Mouse (Mus musculus) testis, adult 2 months (tissue): ENCODE results near the gene Gm7970. TPM values are rescaled to one million over a fixed set of nuclear protein-coding genes. Genes with fewer than 3 reads are reported as not detected.
"Not testable (repeated sequence)": the region's sequence is repeated elsewhere in the genome, so short reads cannot be mapped to it uniquely, and the experiment has no call there.

Source experiments
- H3K27ac ChIP-seq: fragments of 200-500 bp; 2 replicates; pipeline ENCODE4 v1.5.1; 2012; ENCODE audit warnings: low read depth, low read length; ENCODE audit not compliant: control insufficient read depth, insufficient read depth
- H3K27me3 ChIP-seq: fragments of 200-500 bp; 2 replicates; pipeline ENCODE4 v1.6.1; 2012; ENCODE audit warnings: mild to moderate bottlenecking, low read length, moderate library complexity; ENCODE audit not compliant: control insufficient read depth, insufficient read depth
- H3K36me3 ChIP-seq: fragments of 200-500 bp; 2 replicates; pipeline ENCODE4 v1.6.1; 2012; ENCODE audit warnings: mild to moderate bottlenecking, low read length; ENCODE audit not compliant: control insufficient read depth, insufficient read depth
- H3K4me1 ChIP-seq: fragments of 200-500 bp; 2 replicates; pipeline ENCODE4 v1.6.1; 2012; ENCODE audit warnings: low read length; ENCODE audit not compliant: control insufficient read depth, insufficient read depth
- H3K4me3 ChIP-seq: fragments of 200-500 bp; 2 replicates; pipeline ENCODE4 v1.5.1; 2012; ENCODE audit warnings: low read depth, mild to moderate bottlenecking, low read length, moderate library complexity, mixed read lengths; ENCODE audit not compliant: control insufficient read depth
- polyA plus RNA-seq: library from polyadenylated mRNA; depleted of rRNA; stranded (reverse); fragments of >200 nt; gene quantifications from 2 replicates; pipeline ENCODE4 v1.2.3, GENCODE M21; 2012; rRNA removed

The Gm7970 gene
- polyA plus RNA-seq = 0.17 TPM in 2 replicates

- H3K27ac ChIP-seq, H3K4me3 ChIP-seq, H3K4me1 ChIP-seq, H3K36me3 ChIP-seq, H3K27me3 ChIP-seq: not testable (repeated sequence)
Measured at GRCm38 (mm10) chr14:41555483-41555882, at the start of gene Gm7970. Gm7970 (minus strand) TSS chr14:41555583.

GRCm38 (mm10) chr14:41600935-41601334 is 45.6 kb upstream of the Gm7970 start:
- not testable (repeated sequence) for H3K27me3 ChIP-seq, H3K4me3 ChIP-seq, H3K4me1 ChIP-seq, H3K36me3 ChIP-seq, H3K27ac ChIP-seq

- H3K27me3 ChIP-seq, H3K4me1 ChIP-seq, H3K4me3 ChIP-seq, H3K27ac ChIP-seq, H3K36me3 ChIP-seq: not testable (repeated sequence)
Measured at GRCm38 (mm10) chr14:41586346-41586745, 31.0 kb upstream of the Gm7970 start.

DNA sequence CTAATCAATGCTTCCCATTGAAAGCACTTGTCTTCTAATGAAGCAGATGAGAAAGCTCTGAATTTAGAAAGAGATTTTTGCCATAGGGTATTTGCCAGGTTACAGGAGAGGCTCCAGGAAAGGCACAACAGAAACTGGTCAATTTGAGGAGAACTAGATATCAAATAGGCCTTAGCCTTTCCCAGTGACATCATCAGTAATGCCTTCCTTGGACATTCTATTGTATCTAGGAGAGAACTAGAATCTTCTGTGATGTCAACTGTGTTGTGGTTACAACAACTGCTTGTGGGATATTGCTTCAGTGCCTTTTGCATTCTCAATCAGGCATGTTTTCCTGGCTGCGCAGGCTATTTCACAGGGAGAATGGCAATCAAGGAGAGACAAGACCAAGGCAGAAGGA is 17.5 kb upstream of the Gm7970 start, which contains the start of gene 1700049E17Rik2:
Gene 1700049E17Rik2 (plus strand): TSS at position 301 of the 400 bp plus-strand sequence.
- not testable (repeated sequence) for H3K4me1 ChIP-seq

DNA sequence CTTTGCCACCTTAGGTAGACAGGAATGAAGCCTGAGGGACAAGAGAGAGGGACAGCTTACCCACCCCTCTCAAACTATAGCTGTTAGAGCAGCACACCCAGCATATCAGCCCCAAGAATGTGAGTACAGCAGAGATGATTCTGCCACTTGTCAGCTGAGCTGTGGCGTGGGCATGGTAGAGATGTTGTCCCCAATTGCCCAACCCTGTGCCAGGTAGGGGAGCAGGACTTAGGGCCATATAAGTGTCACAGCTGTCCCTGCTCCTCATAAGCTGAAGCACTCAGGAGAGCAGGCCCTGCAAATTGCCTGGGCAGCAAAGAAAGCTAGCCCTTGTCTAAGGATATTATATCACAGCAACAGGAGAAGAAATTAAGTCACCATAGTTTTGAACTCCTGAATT is 30.7 kb downstream of the Gm7970 start:
- not testable (repeated sequence) for H3K4me3 ChIP-seq, H3K36me3 ChIP-seq, H3K4me1 ChIP-seq, H3K27ac ChIP-seq, H3K27me3 ChIP-seq

More for the DNA sequence above, 17.5 kb upstream of the Gm7970 start, which contains the start of gene 1700049E17Rik2:
- not testable (repeated sequence) for H3K27ac ChIP-seq, H3K36me3 ChIP-seq, H3K27me3 ChIP-seq, H3K4me3 ChIP-seq

DNA sequence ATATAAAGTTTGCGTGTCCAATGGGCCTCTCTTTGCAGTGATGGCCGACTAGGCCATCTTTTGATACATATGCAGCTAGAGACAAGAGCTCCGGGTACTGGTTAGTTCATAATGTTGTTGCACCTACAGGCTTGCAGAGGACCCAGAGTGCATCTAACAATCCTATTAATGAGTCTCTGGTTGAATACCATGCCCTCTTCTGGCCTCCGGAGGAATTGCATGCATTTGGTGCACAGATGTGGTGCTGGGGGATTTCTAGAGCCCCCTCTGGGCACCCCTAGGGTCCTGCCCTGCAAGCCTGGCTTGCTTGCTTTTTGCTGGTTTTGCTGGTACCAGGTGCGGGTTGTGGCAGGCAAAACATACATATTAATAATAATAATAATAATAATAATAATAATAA is 34.7 kb downstream of the Gm7970 start:
- not testable (repeated sequence) for H3K4me1 ChIP-seq, H3K36me3 ChIP-seq, H3K27me3 ChIP-seq, H3K27ac ChIP-seq, H3K4me3 ChIP-seq

Other genes with a start within 250 kb of the Gm7970 start
- gene Gm5798, start 207.0 kb downstream of the Gm7970 start, polyA plus RNA-seq = 0.79 and 1.2 TPM in 2 replicates
- gene Gm7945, start 169.2 kb downstream of the Gm7970 start, polyA plus RNA-seq = 1.1 TPM in 2 replicates
- 0.17 and 0.79 TPM in 2 replicates for gene Gm6482, start 147.3 kb downstream of the Gm7970 start, polyA plus RNA-seq
- 0.36 and 0.37 TPM in 2 replicates for gene Gm7954, start 102.1 kb downstream of the Gm7970 start, polyA plus RNA-seq
- gene Gm3486, start 66.1 kb downstream of the Gm7970 start, polyA plus RNA-seq = 7.5 and 9.8 TPM in 2 replicates
- gene 1700049E17Rik2, start 17.6 kb upstream of the Gm7970 start, polyA plus RNA-seq = 1.1 and 1.7 TPM in 2 replicates
- gene Gm3072, start 69.0 kb upstream of the Gm7970 start, polyA plus RNA-seq = 0.28 and 0.38 TPM in 2 replicates
- 7.4 and 9.4 TPM in 2 replicates for gene Gm3676, start 90.9 kb upstream of the Gm7970 start, polyA plus RNA-seq
- 0.26 and 0.52 TPM in 2 replicates for gene Gm8068, start 146.3 kb upstream of the Gm7970 start, polyA plus RNA-seq
- gene Gm7929, start 195.0 kb upstream of the Gm7970 start, polyA plus RNA-seq = 0.31 TPM in 1 of 2 replicates, not detected in the other
- 4.7 and 4.8 TPM in 2 replicates for gene Gm47189, start 216.9 kb upstream of the Gm7970 start, polyA plus RNA-seq